Mouse (Mus musculus): ENCODE results near the gene Rnf10. TPM values are rescaled to one million over a fixed set of nuclear protein-coding genes. Genes with fewer than 3 reads are reported as not detected.
"Not testable (repeated sequence)": the region's sequence is repeated elsewhere in the genome, so short reads cannot be mapped to it uniquely, and the experiment has no call there.

The Rnf10 gene
- polyA plus RNA-seq (2016; fragmentation: Nextera tagmentation; extraction: Ambion mirVana), result 133 and 134 TPM in 2 replicates

- peak; percentile 96 for DNase-seq (ENCODE audit: low spot score)
- Histone ChIP-seq H3K36me3 (peaks cover 29% of the 10 kb centered on the region), H3K4me3 (peak within 1 kb of the TSS; percentile 100), H3K4me1 (peaks cover 50% of the 10 kb centered on the region), H3K27me3 (ENCODE audit: low read depth, poor library complexity, severe bottlenecking) (no peaks in the 10 kb centered on the region), H3K27ac (replicated peaks) (peak within 1 kb of the TSS; percentile 92), H3K9me3 (replicated peaks) (no peaks in the 10 kb centered on the region)
- WGBS, result 15% methylated on average over 26 of the region's 26 CpGs
These were observed at the start of gene Rnf10 for GRCm38 (mm10) chr5:115272812-115273548. TSS of gene Rnf10 (minus strand) at chr5:115272898.

- WGBS, result under 1% methylated on average over 22 of the region's 22 CpGs
- peaks cover 36% of the 10 kb centered on the region for H3K4me1 ChIP-seq
- no peaks in the 10 kb centered on the region for H3K9me3 ChIP-seq (replicated peaks)
- no peaks in the 10 kb centered on the region for H3K36me3 ChIP-seq
- H3K4me3 ChIP-seq, result peak overlapping the region; percentile 51
- DNase-seq (ENCODE audit: low spot score), result peak; percentile 79
- peak overlapping the region; percentile 65 for H3K27ac ChIP-seq (replicated peaks)
- peaks cover 12% of the 10 kb centered on the region for H3K27me3 ChIP-seq (ENCODE audit: low read depth, poor library complexity, severe bottlenecking)
These were observed 46.6 kb upstream of the Rnf10 start for GRCm38 (mm10) chr5:115319004-115319940.

- Histone ChIP-seq H3K36me3 (no peaks in the 10 kb centered on the region), H3K27ac (replicated peaks) (peak overlapping the region; percentile 80), H3K27me3 (ENCODE audit: low read depth, poor library complexity, severe bottlenecking) (peaks cover 12% of the 10 kb centered on the region), H3K9me3 (replicated peaks) (no peaks in the 10 kb centered on the region), H3K4me3 (peak overlapping the region; percentile 20; the same call in 1 of the 2 replicates), H3K4me1 (peaks cover 42% of the 10 kb centered on the region)
- DNase-seq (ENCODE audit: low spot score), result peak; percentile 44
- WGBS, result 5% methylated on average over 10 of the region's 10 CpGs
These were observed 45.1 kb upstream of the Rnf10 start for GRCm38 (mm10) chr5:115317645-115318328.

- 4% methylated on average over 14 of the region's 14 CpGs for WGBS
These were observed 44.4 kb upstream of the Rnf10 start for GRCm38 (mm10) chr5:115316968-115317644.

GRCm38 (mm10) chr5:115313668-115313943 is 40.9 kb upstream of the Rnf10 start:
- peaks cover 38% of the 10 kb centered on the region for H3K4me1 ChIP-seq
- 0 out of 2 replicates have a peak overlapping the region, but pooled peaks have one; percentile 4 for H3K4me3 ChIP-seq
- peak overlapping the region; percentile 34; the same call in 1 of the 2 replicates for H3K27ac ChIP-seq (replicated peaks)
- H3K9me3 ChIP-seq (replicated peaks), result no peaks in the 10 kb centered on the region
- WGBS, result 47% methylated on average over 5 of the region's 5 CpGs
- DNase-seq (ENCODE audit: low spot score), result no peak
- no peaks in the 10 kb centered on the region for H3K36me3 ChIP-seq
- peaks cover 9% of the 10 kb centered on the region for H3K27me3 ChIP-seq (ENCODE audit: low read depth, poor library complexity, severe bottlenecking)

More at GRCm38 (mm10) chr5:115316968-115317644, 44.4 kb upstream of the Rnf10 start:
- H3K27ac ChIP-seq (replicated peaks), result peak overlapping the region; percentile 80
- peaks cover 42% of the 10 kb centered on the region for H3K4me1 ChIP-seq
- peaks cover 12% of the 10 kb centered on the region for H3K27me3 ChIP-seq (ENCODE audit: low read depth, poor library complexity, severe bottlenecking)
- H3K36me3 ChIP-seq, result no peaks in the 10 kb centered on the region
- no peaks in the 10 kb centered on the region for H3K9me3 ChIP-seq (replicated peaks)
- no peak for DNase-seq (ENCODE audit: low spot score)
- H3K4me3 ChIP-seq, result peak overlapping the region; percentile 20; the same call in 1 of the 2 replicates

- Histone ChIP-seq H3K4me3 (no peak overlapping the region), H3K36me3 (no peaks in the 10 kb centered on the region), H3K27me3 (ENCODE audit: low read depth, poor library complexity, severe bottlenecking) (peaks cover 4% of the 10 kb centered on the region), H3K27ac (replicated peaks) (no peak overlapping the region), H3K4me1 (peaks cover 32% of the 10 kb centered on the region), H3K9me3 (replicated peaks) (no peaks in the 10 kb centered on the region)
- WGBS, result 81% methylated on average over 10 of the region's 10 CpGs
- no peak for DNase-seq (ENCODE audit: low spot score)
These were observed 40.3 kb upstream of the Rnf10 start for GRCm38 (mm10) chr5:115312816-115313667.

- H3K27ac ChIP-seq (replicated peaks), result no peak overlapping the region
- no peaks in the 10 kb centered on the region for H3K9me3 ChIP-seq (replicated peaks)
- no peaks in the 10 kb centered on the region for H3K36me3 ChIP-seq
- WGBS, result 79% methylated on average over 4 of the region's 4 CpGs
- no peak for DNase-seq (ENCODE audit: low spot score)
- H3K4me1 ChIP-seq, result peaks cover 25% of the 10 kb centered on the region
- no peak overlapping the region for H3K4me3 ChIP-seq
- no peaks in the 10 kb centered on the region for H3K27me3 ChIP-seq (ENCODE audit: low read depth, poor library complexity, severe bottlenecking)
These were observed 39.7 kb upstream of the Rnf10 start for GRCm38 (mm10) chr5:115312354-115312753.

- not testable (repeated sequence) for H3K27ac ChIP-seq (replicated peaks); DNase-seq (ENCODE audit: low spot score); H3K9me3 ChIP-seq (replicated peaks)
- peaks cover 26% of the 10 kb centered on the region for H3K36me3 ChIP-seq
- peaks cover 31% of the 10 kb centered on the region for H3K4me1 ChIP-seq
- WGBS, result 87% methylated on average over 7 of the region's 7 CpGs
- peaks cover 17% of the 10 kb centered on the region for H3K27me3 ChIP-seq (ENCODE audit: low read depth, poor library complexity, severe bottlenecking)
- H3K4me3 ChIP-seq, result peak overlapping the region; percentile 94; the same call in 1 of the 2 replicates
These were observed 29.5 kb upstream of the Rnf10 start for GRCm38 (mm10) chr5:115302190-115302589.

GRCm38 (mm10) chr5:115301615-115302014 is 28.9 kb upstream of the Rnf10 start:
- peaks cover 31% of the 10 kb centered on the region for H3K36me3 ChIP-seq
- no peak for DNase-seq (ENCODE audit: low spot score)
- H3K4me1 ChIP-seq, result peaks cover 31% of the 10 kb centered on the region
- no peaks in the 10 kb centered on the region for H3K9me3 ChIP-seq (replicated peaks)
- 34% methylated on average over 13 of the region's 13 CpGs for WGBS
- peak overlapping the region; percentile 94 for H3K4me3 ChIP-seq
- H3K27me3 ChIP-seq (ENCODE audit: low read depth, poor library complexity, severe bottlenecking), result peaks cover 17% of the 10 kb centered on the region
- peak overlapping the region; percentile 93 for H3K27ac ChIP-seq (replicated peaks)

GRCm38 (mm10) chr5:115300792-115301614 is 28.3 kb upstream of the Rnf10 start, which contains the start of gene Dynll1:
TSS of gene Dynll1 (minus strand) at chr5:115300999.
- Histone ChIP-seq H3K27ac (replicated peaks) (peak within 1 kb of the TSS; percentile 93), H3K4me3 (peak within 1 kb of the TSS; percentile 94), H3K36me3 (peaks cover 37% of the 10 kb centered on the region), H3K4me1 (peaks cover 31% of the 10 kb centered on the region), H3K27me3 (ENCODE audit: low read depth, poor library complexity, severe bottlenecking) (peaks cover 17% of the 10 kb centered on the region), H3K9me3 (replicated peaks) (no peaks in the 10 kb centered on the region)
- peak; percentile 99 for DNase-seq (ENCODE audit: low spot score)
- WGBS, result 1% methylated on average over 65 of the region's 66 CpGs
